Comparison of ENCODE assay signal across 8 mouse cellular contexts in the genomic region with DNA sequence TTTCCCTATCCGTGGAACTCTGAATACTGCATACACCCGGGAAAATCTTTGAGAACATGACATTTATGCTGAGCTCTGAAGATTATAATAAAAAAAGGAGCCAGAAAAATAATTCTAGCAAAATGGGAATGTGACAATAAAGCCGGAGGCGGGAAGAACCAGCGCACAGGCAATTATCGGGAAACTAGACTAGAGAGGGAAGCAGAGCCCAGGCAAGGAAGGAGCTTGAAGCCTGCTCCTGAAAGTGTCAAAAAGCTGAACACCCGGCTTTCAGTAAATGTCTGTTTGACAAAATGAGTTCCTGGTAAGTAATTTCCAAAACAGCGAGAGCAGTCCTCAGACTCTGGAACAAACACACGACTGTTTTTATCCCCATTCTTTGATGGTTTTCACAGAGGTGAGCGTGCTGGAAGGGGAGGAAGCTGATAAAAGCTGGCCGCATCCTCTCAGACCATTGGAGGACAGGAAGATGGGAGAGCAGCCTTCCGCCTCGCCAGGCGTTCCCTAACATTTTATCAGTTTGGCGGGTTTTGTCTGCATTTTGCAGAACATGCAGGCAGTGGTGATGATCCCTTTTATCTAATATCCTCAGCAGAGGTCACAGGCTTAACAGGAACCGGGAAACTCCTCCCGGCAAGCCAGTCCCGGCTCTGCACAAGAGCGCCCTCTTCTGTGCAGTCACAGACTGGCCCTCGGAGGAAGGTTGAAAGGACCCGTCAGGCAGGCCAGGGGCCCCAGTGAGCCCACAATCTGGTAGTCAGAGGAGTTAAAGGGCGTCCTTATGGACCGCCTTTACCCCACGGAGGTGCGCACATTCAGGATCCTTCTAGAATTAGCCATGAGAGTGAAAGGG.
DNase-seq lines count a peak whose midpoint lies in the region; ATAC-seq and TF ChIP-seq lines count a peak whose summit lies in the region.

No protein-coding gene starts in this region.

- H3K27ac ChIP-seq in intestine, postnatal 0 days (ENCODE audit: low read depth, low read length) = no peak overlapping the region
- H3K27ac ChIP-seq in midbrain, embryonic 11.5 days (ENCODE audit: low read depth, low read length) = no peak overlapping the region
- H3K27ac ChIP-seq in small intestine, adult 2 months (ENCODE audit: insufficient read depth, low read depth, low read length) = no peak overlapping the region

- H3K4me3 ChIP-seq in intestine, postnatal 0 days (ENCODE audit: low read depth, low read length) = 0 out of 2 replicates have a peak overlapping the region, but pooled peaks have one; percentile 1
- peak overlapping the region; percentile 17 for H3K4me3 ChIP-seq in midbrain, embryonic 11.5 days (ENCODE audit: low read depth, low read length)
- peak overlapping the region; percentile 43 for H3K4me3 ChIP-seq in small intestine, adult 2 months (ENCODE audit: low read depth, low read length)

- H3K9ac ChIP-seq in intestine, postnatal 0 days (ENCODE audit: low read depth, low read length) = no peak overlapping the region
- peak overlapping the region; percentile 49 for H3K9ac ChIP-seq in midbrain, embryonic 11.5 days (ENCODE audit: low read length)

- peak; percentile 28 for DNase-seq in adrenal gland, adult 8-10 months
- DNase-seq in embryo, embryonic 11.5 days (ENCODE audit: low read depth, low spot score) = peak; percentile 57
- DNase-seq in heart, adult 11 months = peak; percentile 97
- DNase-seq in left cerebral cortex, postnatal 36 days (ENCODE audit: low spot score in 2 of 2) = peak; percentile 58 to 64
- peak; percentile 97 for DNase-seq in midbrain, embryonic 11.5 days (ENCODE audit: low spot score, missing footprints)

- H3K9me3 ChIP-seq in intestine, postnatal 0 days (ENCODE audit: control insufficient read depth) = no peaks in the 10 kb centered on the region
- H3K9me3 ChIP-seq in midbrain, embryonic 11.5 days (ENCODE audit: control insufficient read depth, low read length) = no peaks in the 10 kb centered on the region

- H3K27me3 ChIP-seq in intestine, postnatal 0 days (replicated peaks; ENCODE audit: control insufficient read depth, insufficient read depth, low read length) = no peaks in the 10 kb centered on the region
- no peaks in the 10 kb centered on the region for H3K27me3 ChIP-seq in midbrain, embryonic 11.5 days (ENCODE audit: control insufficient read depth, insufficient read depth, low read length)
- no peaks in the 10 kb centered on the region for H3K27me3 ChIP-seq in small intestine, adult 2 months (ENCODE audit: control insufficient read depth, insufficient read depth, low read length)

- H3K4me2 ChIP-seq in intestine, postnatal 0 days (replicated peaks; ENCODE audit: low read depth) = peak overlapping the region; percentile 49
- H3K4me2 ChIP-seq in midbrain, embryonic 11.5 days = peak overlapping the region; percentile 43

- peak; percentile 91 for TF ChIP-seq CTCF in intestine, postnatal 0 days (IDR thresholded peaks at IDR 0.05; ENCODE audit: low read depth)
- peak; percentile 76 for TF ChIP-seq CTCF in small intestine, adult 2 months (IDR thresholded peaks at IDR 0.05; ENCODE audit: extremely low read depth, insufficient read length, insufficient replicate concordance, low read depth, low read length)

- H3K4me1 ChIP-seq in intestine, postnatal 0 days (replicated peaks; ENCODE audit: control insufficient read depth, insufficient read depth, low read length) = peaks cover 3% of the 10 kb centered on the region; the same call in 1 of the 2 replicates
- peaks cover 2% of the 10 kb centered on the region; the same call in 1 of the 2 replicates for H3K4me1 ChIP-seq in midbrain, embryonic 11.5 days (ENCODE audit: control insufficient read depth, insufficient read depth, low read length)
- no peaks in the 10 kb centered on the region for H3K4me1 ChIP-seq in small intestine, adult 2 months (ENCODE audit: control insufficient read depth, insufficient read depth, insufficient read length, low read length)

- ATAC-seq in intestine, postnatal 0 days = no peak
- ATAC-seq in midbrain, embryonic 11.5 days (ENCODE audit: low FRiP score) = peak; percentile 81
- ATAC-seq in activated CD4-positive, CD25-positive, alpha-beta regulatory T cell, adult 4 months = no peak

- TF ChIP-seq POLR2A in small intestine, adult 2 months (IDR thresholded peaks at IDR 0.05; ENCODE audit: low read depth, low read length) = no peak

- intact Hi-C loops in left cerebral cortex, postnatal 36 days (cut with DNase I) = no loop called here

- H3K36me3 ChIP-seq in intestine, postnatal 0 days (ENCODE audit: control insufficient read depth, insufficient read depth) = no peaks in the 10 kb centered on the region
- no peaks in the 10 kb centered on the region for H3K36me3 ChIP-seq in midbrain, embryonic 11.5 days (ENCODE audit: control insufficient read depth, insufficient read depth, low read length)
- no peaks in the 10 kb centered on the region for H3K36me3 ChIP-seq in small intestine, adult 2 months (ENCODE audit: control insufficient read depth, insufficient read depth, low read length)

- WGBS in intestine, postnatal 0 days = 25% methylated on average over 25 of the region's 25 CpGs
- WGBS in midbrain, embryonic 11.5 days = 27% methylated on average over 25 of the region's 25 CpGs
- WGBS in small intestine, adult 2 months = 23% methylated on average over 25 of the region's 25 CpGs

Comparison
In these comparisons a context has a peak if more than half of its experiments do, and no peak if none do; other contexts are left out.
1. DNase-seq: peak in every context shown above with its lines; median percentile 97 in heart, adult 11 months; 97 in midbrain, embryonic 11.5 days; 61 in left cerebral cortex, postnatal 36 days; 57 in embryo, embryonic 11.5 days; 28 in adrenal gland, adult 8-10 months.